Mouse (Mus musculus) liver, embryonic 16.5 days (tissue): ENCODE data around the gene Esyt2. TPM values are rescaled to one million over a fixed set of nuclear protein-coding genes. Genes with fewer than 3 reads are reported as not detected.
"Not testable (repeated sequence)": the region's sequence is repeated elsewhere in the genome, so short reads cannot be mapped to it uniquely, and the experiment has no call there.

ENCODE experiments used
- ATAC-seq: fragments of 200-750 bp; cut with Nextera tagmentation; 2 replicates; pipeline ENCODE4 v1.8.0; 2017; ENCODE audit warnings: low read depth, mild to moderate bottlenecking, moderate number of reproducible peaks, moderate library complexity
- H3K27ac ChIP-seq: fragments of 300-500 bp; sonication (generic); 2 replicates; pipeline ENCODE4 v1.5.1; 2014; ENCODE audit warnings: mild to moderate bottlenecking, low read length
- H3K27me3 ChIP-seq: fragments of 300-500 bp; sonication (generic); 2 replicates; pipeline ENCODE4 v1.6.1; 2014; ENCODE audit warnings: low read depth, low read length, mixed read lengths; ENCODE audit not compliant: control insufficient read depth, insufficient read depth
- H3K36me3 ChIP-seq: fragments of 300-500 bp; sonication (generic); 2 replicates; pipeline ENCODE4 v1.6.1; 2014; ENCODE audit warnings: mild to moderate bottlenecking; ENCODE audit not compliant: control insufficient read depth, insufficient read depth
- H3K4me1 ChIP-seq: fragments of 300-500 bp; sonication (generic); 2 replicates; pipeline ENCODE4 v1.6.1; 2014; ENCODE audit warnings: low read depth, low read length, mixed read lengths; ENCODE audit not compliant: control insufficient read depth
- H3K4me2 ChIP-seq: fragments of 300-500 bp; sonication (generic); 2 replicates; pipeline ENCODE4 v1.6.1; 2014; ENCODE audit warnings: low read depth, low read length, mixed read lengths
- H3K4me3 ChIP-seq: fragments of 300-500 bp; sonication (generic); 2 replicates; pipeline ENCODE4 v1.5.1; 2014; ENCODE audit warnings: low read depth, mild to moderate bottlenecking, low read length
- H3K9ac ChIP-seq: fragments of 300-500 bp; sonication (generic); 2 replicates; pipeline ENCODE4 v1.6.1; 2014; ENCODE audit warnings: low read depth, low read length
- H3K9me3 ChIP-seq: fragments of 300-500 bp; sonication (generic); replicated peaks from 2 replicates; pipeline ENCODE4 v1.6.1; 2016; ENCODE audit warnings: low read length; ENCODE audit not compliant: control insufficient read depth
- WGBS: fragments of 180-500 bp; shearing (Covaris S2); extraction: QIAGEN DNeasy Blood & Tissue Kit; methylation state at CpG from one replicate; pipeline ENCODE4 v1.1.7; 2014; ENCODE audit not compliant: insufficient replicate concordance; 5-methylcytosine and 5-hydroxymethylcytosine counted together
- polyA plus RNA-seq: library from polyadenylated mRNA; unstranded; fragments of >200 nt; fragmentation: Nextera tagmentation; extraction: Ambion mirVana; gene quantifications from 2 replicates; pipeline ENCODE4 v1.2.1, GENCODE M21; 2015

The Esyt2 gene
- polyA plus RNA-seq, 1 experiment from 2014 or later: 9.4 TPM

- not testable (repeated sequence) for H3K27ac ChIP-seq, H3K4me2 ChIP-seq, H3K4me3 ChIP-seq, H3K27me3 ChIP-seq, H3K9me3 ChIP-seq, ATAC-seq, H3K36me3 ChIP-seq, H3K9ac ChIP-seq
- 88% methylated on average over 2 of the region's 2 CpGs for WGBS
- peaks cover 37% of the 10 kb centered on the region for H3K4me1 ChIP-seq
These were observed 5.9 kb upstream of the Esyt2 start, which contains the start of gene Gm11027 for GRCm38 (mm10) chr12:116275086-116275485. Gm11027 (plus strand) TSS chr12:116275386.

DNA sequence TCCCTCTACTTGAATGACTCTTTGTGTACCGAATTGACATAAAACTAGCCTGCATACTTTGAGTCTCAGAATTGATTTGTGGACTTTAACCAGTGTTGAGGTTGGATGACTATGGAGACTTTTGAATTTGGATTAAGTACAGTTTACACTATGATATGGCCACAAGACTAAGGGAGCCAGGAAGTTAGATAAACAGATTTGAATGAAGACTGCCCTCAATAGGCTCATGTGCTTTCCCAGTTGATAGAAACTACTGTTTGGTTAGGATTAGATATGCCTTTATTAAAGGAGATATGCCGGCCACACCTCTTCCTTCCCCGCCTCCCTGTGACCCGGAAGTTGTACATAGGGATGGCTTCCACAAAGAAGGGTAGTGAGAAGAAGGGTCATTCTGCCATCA lies 5.4 kb upstream of the Esyt2 start:
- Histone ChIP-seq H3K4me1 (peaks cover 39% of the 10 kb centered on the region), H3K27ac (no peak overlapping the region), H3K27me3 (no peaks in the 10 kb centered on the region), H3K4me3 (no peak overlapping the region), H3K4me2 (no peak overlapping the region), H3K9ac (no peak overlapping the region), H3K9me3 (no peaks in the 10 kb centered on the region), H3K36me3 (no peaks in the 10 kb centered on the region)
- ATAC-seq: no peak
- WGBS: 68% methylated on average over 4 of the region's 4 CpGs

- no peak overlapping the region for H3K4me3 ChIP-seq
- H3K9me3 ChIP-seq: no peaks in the 10 kb centered on the region
- H3K4me2 ChIP-seq: peak overlapping the region; percentile 5; the same call in 1 of the 2 replicates
- ATAC-seq: no peak
- H3K4me1 ChIP-seq: peaks cover 39% of the 10 kb centered on the region
- 17% methylated on average over 2 of the region's 2 CpGs for WGBS
- no peak overlapping the region for H3K9ac ChIP-seq
- no peaks in the 10 kb centered on the region for H3K27me3 ChIP-seq
- H3K27ac ChIP-seq: peak overlapping the region; percentile 54
- H3K36me3 ChIP-seq: no peaks in the 10 kb centered on the region
These were observed 4.0 kb upstream of the Esyt2 start for GRCm38 (mm10) chr12:116276961-116277360.

DNA sequence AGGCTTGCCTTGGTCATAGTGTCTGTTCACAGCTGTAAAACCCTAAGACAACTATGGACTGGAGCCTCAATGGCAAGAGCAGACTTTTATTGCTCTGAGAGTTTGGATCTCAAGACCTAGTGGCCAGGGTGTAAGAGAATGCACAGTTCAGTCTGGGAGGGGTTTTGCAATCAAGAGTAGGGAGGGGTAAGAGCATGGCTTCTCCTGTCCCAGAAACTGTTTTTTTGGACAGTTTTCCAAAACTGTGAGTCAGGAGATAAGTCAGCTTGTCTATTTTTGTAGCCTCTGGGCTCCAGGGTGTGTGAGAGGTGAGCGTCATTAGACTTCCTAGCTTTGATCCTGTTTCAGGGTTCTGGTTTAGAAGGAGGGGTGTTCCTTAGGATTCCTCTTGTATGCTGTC lies 2.5 kb upstream of the Esyt2 start:
- Histone ChIP-seq H3K27ac (peak overlapping the region; percentile 1; the same call in 1 of the 2 replicates), H3K4me1 (peaks cover 38% of the 10 kb centered on the region)
- ATAC-seq: no peak

DNA sequence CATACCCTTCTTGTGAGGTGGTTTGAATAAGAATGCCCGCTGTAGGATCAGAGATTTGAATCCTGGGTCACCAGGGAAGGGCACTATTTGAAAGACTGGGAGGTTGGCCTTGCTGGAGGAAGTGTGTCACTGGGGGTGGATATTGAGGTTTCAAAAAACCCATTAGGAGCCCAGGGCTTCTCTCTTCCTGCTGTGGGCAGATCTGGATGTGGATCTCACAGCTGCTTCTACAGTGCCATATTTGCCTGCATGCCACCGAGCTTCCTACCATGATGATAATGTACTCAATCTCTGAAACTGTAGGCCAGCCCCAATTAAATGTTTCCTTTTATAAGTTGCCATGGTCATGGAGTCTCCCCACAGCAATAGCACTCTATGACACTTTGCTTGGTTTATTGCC lies 1.8 kb upstream of the Esyt2 start:
- Histone ChIP-seq H3K9me3 (no peaks in the 10 kb centered on the region), H3K4me2 (no peak overlapping the region), H3K27ac (peak overlapping the region; percentile 42; the same call in 1 of the 2 replicates), H3K4me3 (no peak overlapping the region), H3K36me3 (no peaks in the 10 kb centered on the region), H3K27me3 (no peaks in the 10 kb centered on the region), H3K9ac (no peak overlapping the region), H3K4me1 (peaks cover 38% of the 10 kb centered on the region)
- WGBS: 74% methylated on average over 2 of the region's 2 CpGs
- no peak for ATAC-seq

More for the DNA sequence above, 2.5 kb upstream of the Esyt2 start:
- Histone ChIP-seq H3K4me3 (no peak overlapping the region), H3K9ac (no peak overlapping the region), H3K36me3 (no peaks in the 10 kb centered on the region), H3K27me3 (no peaks in the 10 kb centered on the region), H3K4me2 (no peak overlapping the region), H3K9me3 (no peaks in the 10 kb centered on the region)
- WGBS: 62% methylated on average over 1 of the region's 1 CpGs

GRCm38 (mm10) chr12:116280149-116280652 lies 795 bp upstream of the Esyt2 start:
- H3K9ac ChIP-seq: peak overlapping the region; percentile 99
- no peaks in the 10 kb centered on the region for H3K36me3 ChIP-seq
- H3K27me3 ChIP-seq: no peaks in the 10 kb centered on the region
- peak overlapping the region; percentile 99 for H3K27ac ChIP-seq
- H3K9me3 ChIP-seq: no peaks in the 10 kb centered on the region
- H3K4me1 ChIP-seq: peaks cover 36% of the 10 kb centered on the region
- under 1% methylated on average over 7 of the region's 7 CpGs for WGBS
- peak overlapping the region; percentile 100 for H3K4me3 ChIP-seq
- no peak for ATAC-seq
- peak overlapping the region; percentile 88 for H3K4me2 ChIP-seq

DNA sequence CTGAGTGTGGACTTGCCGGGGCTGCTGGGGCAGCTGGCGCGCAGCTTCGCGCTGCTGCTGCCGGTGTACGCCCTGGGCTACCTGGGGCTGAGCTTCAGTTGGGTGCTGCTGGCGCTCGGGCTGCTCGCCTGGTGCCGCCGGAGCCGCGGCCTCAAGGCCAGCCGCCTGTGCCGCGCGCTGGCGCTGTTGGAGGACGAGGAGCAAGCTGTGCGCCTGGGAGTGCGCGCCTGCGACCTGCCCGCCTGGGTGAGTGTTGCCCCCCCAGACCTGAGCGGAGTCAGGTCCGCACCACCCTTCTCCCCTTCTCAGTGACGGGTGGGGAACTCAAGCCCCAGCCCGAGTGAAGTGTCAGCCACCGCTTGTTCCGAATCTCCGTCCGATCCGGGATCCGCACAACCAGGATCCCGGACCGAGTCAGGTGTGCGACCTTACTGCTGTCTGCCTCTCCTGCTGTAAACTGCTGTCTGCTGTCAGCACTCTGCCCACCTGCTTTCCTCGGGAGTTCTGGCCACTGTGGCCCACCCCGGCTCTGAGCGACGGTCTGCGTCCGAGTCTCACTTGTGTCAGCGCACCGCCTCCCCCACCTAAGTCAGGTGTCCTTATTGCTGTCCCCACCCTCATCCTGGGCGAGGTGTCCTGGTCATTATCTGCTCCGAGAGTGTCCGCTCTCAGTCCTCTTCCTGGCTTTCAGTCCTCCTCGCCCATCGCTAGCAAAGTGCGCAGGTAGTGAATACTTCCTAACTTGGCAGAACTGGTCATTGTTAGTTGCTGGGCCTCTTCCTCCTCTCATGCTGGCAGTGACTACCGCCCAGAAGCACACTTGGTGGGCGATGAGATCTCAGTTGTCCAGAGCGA lies 658 bp downstream of the Esyt2 start:
- H3K4me1 ChIP-seq: peaks cover 31% of the 10 kb centered on the region
- H3K4me3 ChIP-seq: peak overlapping the region; percentile 100
- H3K9me3 ChIP-seq: no peaks in the 10 kb centered on the region
- ATAC-seq: peak; percentile 28
- H3K27me3 ChIP-seq: no peaks in the 10 kb centered on the region
- peak overlapping the region; percentile 99 for H3K9ac ChIP-seq
- under 1% methylated on average over 54 of the region's 55 CpGs for WGBS
- no peaks in the 10 kb centered on the region for H3K36me3 ChIP-seq
- H3K27ac ChIP-seq: peak overlapping the region; percentile 99
- H3K4me2 ChIP-seq: peak overlapping the region; percentile 88

- H3K4me1 ChIP-seq: peaks cover 25% of the 10 kb centered on the region
- no peaks in the 10 kb centered on the region for H3K36me3 ChIP-seq
- no peaks in the 10 kb centered on the region for H3K27me3 ChIP-seq
- H3K4me2 ChIP-seq: peak overlapping the region; percentile 68
- peak overlapping the region; percentile 38 for H3K4me3 ChIP-seq
- peak overlapping the region; percentile 24; the same call in 1 of the 2 replicates for H3K9ac ChIP-seq
- H3K9me3 ChIP-seq: no peaks in the 10 kb centered on the region
- no peak overlapping the region for H3K27ac ChIP-seq
- ATAC-seq: no peak
- WGBS: 40% methylated on average over 2 of the region's 2 CpGs
These were observed 1.9 kb downstream of the Esyt2 start for GRCm38 (mm10) chr12:116282856-116283255.

- Histone ChIP-seq H3K36me3 (no peaks in the 10 kb centered on the region), H3K27ac (no peak overlapping the region), H3K9ac (no peak overlapping the region), H3K4me3 (0 out of 2 replicates have a peak overlapping the region, but pooled peaks have one; percentile 12), H3K9me3 (no peaks in the 10 kb centered on the region), H3K4me1 (peaks cover 19% of the 10 kb centered on the region), H3K27me3 (no peaks in the 10 kb centered on the region), H3K4me2 (peak overlapping the region; percentile 68)
- WGBS: 20% methylated on average over 2 of the region's 2 CpGs
- no peak for ATAC-seq
These were observed 2.5 kb downstream of the Esyt2 start for GRCm38 (mm10) chr12:116283511-116283910.
